ENCODE assay signal across 26 mouse cellular contexts in genomic region chr8:91342798-91343197, GRCm38 (mm10). TPM values are rescaled to one million over a fixed set of nuclear protein-coding genes. Genes with fewer than 3 reads are reported as not detected.
DNase-seq lines count a peak whose midpoint lies in the region; ATAC-seq and TF ChIP-seq lines count a peak whose summit lies in the region.
"Had no signal": no experiment of that assay in that cellular context is flagged by ENCODE, and none has a peak within 500 bp of the region (broad histone marks: within the 10 kb centered on the region; RNA-seq: fewer than 3 reads in every experiment).

No protein-coding gene starts in this region.

- no peaks in the 10 kb centered on the region for H3K27me3 ChIP-seq in forebrain, embryonic 11.5 days (ENCODE audit: control insufficient read depth, insufficient read depth, low read length)
- H3K27me3 ChIP-seq in forebrain, embryonic 14.5 days (replicated peaks; ENCODE audit: control insufficient read depth, insufficient read depth, low read length) = no peaks in the 10 kb centered on the region
- no peaks in the 10 kb centered on the region for H3K27me3 ChIP-seq in liver, postnatal 0 days (ENCODE audit: insufficient read depth, low read length)
- H3K27me3 ChIP-seq: CH12.LX; embryonic facial prominence, embryonic 13.5 days; embryonic facial prominence, embryonic 15.5 days; forebrain, embryonic 13.5 days; Patski had no signal

- H3K36me3 ChIP-seq in forebrain, embryonic 11.5 days (ENCODE audit: control insufficient read depth, insufficient read depth, low read length) = no peaks in the 10 kb centered on the region
- H3K36me3 ChIP-seq in forebrain, embryonic 14.5 days (ENCODE audit: control insufficient read depth, insufficient read depth, low read length) = no peaks in the 10 kb centered on the region
- no peaks in the 10 kb centered on the region for H3K36me3 ChIP-seq in liver, postnatal 0 days (replicated peaks; ENCODE audit: insufficient read depth, low read length)

- TF ChIP-seq EP300 in liver, postnatal 0 days (IDR thresholded peaks at IDR 0.05; ENCODE audit: low read depth) = no peak

- no peak overlapping the region for H3K4me3 ChIP-seq in forebrain, embryonic 11.5 days (ENCODE audit: low read depth, low read length)
- no peak overlapping the region for H3K4me3 ChIP-seq in forebrain, embryonic 14.5 days (ENCODE audit: low read depth, low read length)
- H3K4me3 ChIP-seq in liver, postnatal 0 days (ENCODE audit: low read depth, low read length) = no peak overlapping the region
- H3K4me3 ChIP-seq: embryonic facial prominence, embryonic 13.5 days; embryonic facial prominence, embryonic 15.5 days; erythroblast, embryonic 14.5 days; forebrain, embryonic 10.5 days; forebrain, embryonic 13.5 days had no signal

- H3K27ac ChIP-seq in forebrain, embryonic 11.5 days (ENCODE audit: low read depth, low read length) = no peak overlapping the region
- no peak overlapping the region for H3K27ac ChIP-seq in forebrain, embryonic 14.5 days (ENCODE audit: low read depth, low read length)
- H3K27ac ChIP-seq in liver, postnatal 0 days (ENCODE audit: low read depth) = no peak overlapping the region
- H3K27ac ChIP-seq: embryonic facial prominence, embryonic 13.5 days; embryonic facial prominence, embryonic 15.5 days; forebrain, embryonic 10.5 days; forebrain, embryonic 13.5 days had no signal

- H3K9ac ChIP-seq in forebrain, embryonic 11.5 days (ENCODE audit: low read length) = no peak overlapping the region
- H3K9ac ChIP-seq in forebrain, embryonic 14.5 days (ENCODE audit: low read length) = no peak overlapping the region
- H3K9ac ChIP-seq in liver, postnatal 0 days (replicated peaks) = no peak overlapping the region
- H3K9ac ChIP-seq: embryonic facial prominence, embryonic 13.5 days; embryonic facial prominence, embryonic 15.5 days; forebrain, embryonic 13.5 days had no signal

- H3K9me3 ChIP-seq in forebrain, embryonic 11.5 days (ENCODE audit: control insufficient read depth, low read length) = no peaks in the 10 kb centered on the region
- H3K9me3 ChIP-seq in forebrain, embryonic 14.5 days (replicated peaks; ENCODE audit: control insufficient read depth, low read length) = no peaks in the 10 kb centered on the region
- no peaks in the 10 kb centered on the region for H3K9me3 ChIP-seq in liver, postnatal 0 days (ENCODE audit: low read length)
- H3K9me3 ChIP-seq: embryonic facial prominence, embryonic 13.5 days; embryonic facial prominence, embryonic 15.5 days; forebrain, embryonic 10.5 days; forebrain, embryonic 13.5 days; G1E had no signal

- no peak overlapping the region for H3K4me2 ChIP-seq in forebrain, embryonic 11.5 days (ENCODE audit: low read depth, low read length, severe bottlenecking)
- no peak overlapping the region for H3K4me2 ChIP-seq in forebrain, embryonic 14.5 days (ENCODE audit: low read length)
- peak overlapping the region; percentile 26; the same call in 1 of the 2 replicates for H3K4me2 ChIP-seq in liver, postnatal 0 days (ENCODE audit: low read depth, low read length)
- H3K4me2 ChIP-seq: embryonic facial prominence, embryonic 13.5 days; embryonic facial prominence, embryonic 15.5 days; forebrain, embryonic 13.5 days had no signal

- no peaks in the 10 kb centered on the region for H3K4me1 ChIP-seq in forebrain, embryonic 11.5 days (replicated peaks; ENCODE audit: control insufficient read depth, insufficient read depth, low read length)
- no peaks in the 10 kb centered on the region for H3K4me1 ChIP-seq in forebrain, embryonic 14.5 days (ENCODE audit: control insufficient read depth, insufficient read depth, low read length)
- H3K4me1 ChIP-seq in liver, postnatal 0 days (ENCODE audit: insufficient read depth) = peaks cover 13% of the 10 kb centered on the region

- TF ChIP-seq CTCF in liver, postnatal 0 days (IDR thresholded peaks at IDR 0.05; ENCODE audit: low read depth) = no peak

- 86% methylated on average over 5 of the region's 5 CpGs for WGBS in forebrain, embryonic 11.5 days
- 83% methylated on average over 5 of the region's 5 CpGs for WGBS in forebrain, embryonic 14.5 days
- WGBS in liver, postnatal 0 days (ENCODE audit: insufficient replicate concordance) = 48% methylated on average over 5 of the region's 5 CpGs

- peak; percentile 2 for DNase-seq in forebrain, embryonic 11.5 days (ENCODE audit: low spot score)
- no peak for DNase-seq in forebrain, embryonic 14.5 days (ENCODE audit: low spot score)
- no peak for DNase-seq in liver, postnatal 0 days
- DNase-seq in liver = no peak
- DNase-seq in heart, adult 18-20 months = no peak
- DNase-seq: adrenal gland, adult 8-10 months; adrenal gland, postnatal 14 days; adrenal gland, postnatal 36 days; B cell, adult 2 months; cerebellum, adult 11-12 months; cerebellum, adult 2 months; cerebellum, adult 9-10 months; cerebellum, postnatal 10 days; cerebellum, postnatal 25 days had no signal

- ATAC-seq in forebrain, embryonic 11.5 days (replicated peaks; ENCODE audit: low FRiP score) = no peak
- ATAC-seq in forebrain, embryonic 14.5 days = no peak
- ATAC-seq in liver, postnatal 0 days = no peak; the same call in 1 of the 2 replicates
- ATAC-seq in megakaryocyte progenitor cell, adult 5-6 weeks (replicated peaks; ENCODE audit: poor library complexity) = peak; percentile 49
- ATAC-seq: activated CD4-positive, CD25-positive, alpha-beta regulatory T cell, adult 4 months; CD4-positive, CD25-positive, alpha-beta regulatory T cell, adult 4 months; forebrain, embryonic 13.5 days; forebrain, embryonic 16.5 days; Patski had no signal

RNA-seq across cellular contexts. Expression of gene Fto, which starts 29.5 kb away (rescaled TPM):
- 109 and 111 TPM in 2 replicates for polyA plus RNA-seq in forebrain, embryonic 11.5 days (2014; fragmentation: Nextera tagmentation; extraction: Ambion mirVana)
- 103 and 111 TPM in 2 replicates for polyA plus RNA-seq in forebrain, embryonic 14.5 days (2014; fragmentation: Nextera tagmentation; extraction: Ambion mirVana)
- 10.8 and 11.0 TPM in 2 replicates for polyA plus RNA-seq in liver, postnatal 0 days (2015; fragmentation: Nextera tagmentation; extraction: Ambion mirVana)
- total RNA-seq in megakaryocyte progenitor cell, adult 5-6 weeks (2015) = 50.0 and 54.6 TPM in 2 replicates
- total RNA-seq in megakaryocyte progenitor cell, adult 5-6 weeks (2017) = 26.4 and 34.7 TPM in 2 replicates
- total RNA-seq in heart, adult 18-20 months (2021) = 10 to 100 TPM; 59.5 to 66.3 TPM

RNA-seq across cellular contexts. Expression of gene Rpgrip1l, which starts 29.7 kb away (rescaled TPM):
- 10.4 and 13.7 TPM in 2 replicates for polyA plus RNA-seq in forebrain, embryonic 11.5 days (2014; fragmentation: Nextera tagmentation; extraction: Ambion mirVana)
- polyA plus RNA-seq in forebrain, embryonic 14.5 days (2014; fragmentation: Nextera tagmentation; extraction: Ambion mirVana) = 14.7 and 16.1 TPM in 2 replicates
- 1.0 and 1.2 TPM in 2 replicates for polyA plus RNA-seq in liver, postnatal 0 days (2015; fragmentation: Nextera tagmentation; extraction: Ambion mirVana)
- total RNA-seq in megakaryocyte progenitor cell, adult 5-6 weeks (2015) = 10.1 and 13.6 TPM in 2 replicates
- total RNA-seq in megakaryocyte progenitor cell, adult 5-6 weeks (2017) = 11.6 and 14.6 TPM in 2 replicates
- 1 to 10 TPM; 4.6 to 6.1 TPM for total RNA-seq in heart, adult 18-20 months (2021)
